Mouse (Mus musculus) forebrain, embryonic 11.5 days (tissue): ENCODE results near the gene Apeh. TPM values are rescaled to one million over a fixed set of nuclear protein-coding genes. Genes with fewer than 3 reads are reported as not detected.

Source experiments
- ATAC-seq: fragments of 200-750 bp; cut with Nextera tagmentation; replicated peaks from 2 replicates; pipeline ENCODE4 v1.8.0; 2017; ENCODE audit warnings: moderate TSS enrichment; ENCODE audit not compliant: low FRiP score
- DNase-seq: peaks from one replicate; pipeline ENCODE4 v3.0.0-alpha.2; 2017; ENCODE audit warnings: low spot score
- H3K27ac ChIP-seq: fragments of 300-500 bp; sonication (generic); 2 replicates; pipeline ENCODE4 v1.5.1; 2014; ENCODE audit warnings: low read depth, low read length
- H3K27me3 ChIP-seq: fragments of 300-500 bp; sonication (generic); 2 replicates; pipeline ENCODE4 v1.6.1; 2014; ENCODE audit warnings: mild to moderate bottlenecking, low read length, mixed read lengths; ENCODE audit not compliant: control insufficient read depth, insufficient read depth
- H3K36me3 ChIP-seq: fragments of 300-500 bp; sonication (generic); 2 replicates; pipeline ENCODE4 v1.6.1; 2014; ENCODE audit warnings: mild to moderate bottlenecking, low read length, moderate library complexity, mixed read lengths; ENCODE audit not compliant: control insufficient read depth, insufficient read depth
- H3K4me1 ChIP-seq: fragments of 300-500 bp; sonication (generic); replicated peaks from 2 replicates; pipeline ENCODE4 v1.6.1; 2014; ENCODE audit warnings: low read length, mixed read lengths; ENCODE audit not compliant: control insufficient read depth, insufficient read depth
- H3K4me2 ChIP-seq: fragments of 300-500 bp; sonication (generic); 2 replicates; pipeline ENCODE4 v1.6.1; 2014; ENCODE audit warnings: low read depth, mild to moderate bottlenecking, low read length, moderate library complexity, mixed read lengths; ENCODE audit not compliant: severe bottlenecking
- H3K4me3 ChIP-seq: fragments of 300-500 bp; sonication (generic); 2 replicates; pipeline ENCODE4 v1.5.1; 2014; ENCODE audit warnings: low read depth, low read length
- H3K9ac ChIP-seq: fragments of 300-500 bp; sonication (generic); 2 replicates; pipeline ENCODE4 v1.6.1; 2014; ENCODE audit warnings: low read length
- H3K9me3 ChIP-seq: fragments of 300-500 bp; sonication (generic); 2 replicates; pipeline ENCODE4 v1.6.1; 2016; ENCODE audit warnings: low read length, mixed read lengths; ENCODE audit not compliant: control insufficient read depth
- WGBS: fragments of 180-500 bp; shearing (Covaris S2); extraction: QIAGEN DNeasy Blood & Tissue Kit; methylation state at CpG from one replicate; pipeline ENCODE4 v1.1.7; 2014; 5-methylcytosine and 5-hydroxymethylcytosine counted together
- polyA plus RNA-seq: library from polyadenylated mRNA; unstranded; fragments of >200 nt; fragmentation: Nextera tagmentation; extraction: Ambion mirVana; gene quantifications from 2 replicates; pipeline ENCODE4 v1.2.1, GENCODE M21; 2014

The Apeh gene
- polyA plus RNA-seq, 1 experiment from 2014 or later: 53.3 TPM

DNA sequence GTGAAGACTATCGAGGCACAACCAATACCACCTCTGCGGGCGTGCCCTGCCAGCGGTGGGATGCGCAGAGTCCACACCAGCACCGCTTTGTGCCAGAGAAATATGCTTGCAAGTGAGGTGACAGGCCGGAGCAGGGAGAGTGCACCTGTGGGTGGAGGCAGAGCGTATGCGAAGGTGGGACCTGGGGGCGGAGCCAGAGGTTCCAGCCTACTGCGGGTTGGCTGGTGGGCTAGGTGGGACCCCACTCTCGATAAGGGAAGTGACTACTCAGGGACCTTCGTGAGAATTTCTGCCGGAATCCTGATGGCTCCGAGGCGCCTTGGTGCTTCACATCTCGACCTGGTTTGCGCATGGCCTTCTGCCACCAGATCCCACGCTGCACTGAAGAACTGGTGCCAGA, 11.9 kb downstream of the Apeh start:
- ATAC-seq (no peak), DNase-seq (no peak)
- 5% methylated on average over 19 of the region's 19 CpGs for WGBS
- Histone ChIP-seq H3K27ac (no peak overlapping the region), H3K4me3 (no peak overlapping the region), H3K9me3 (no peaks in the 10 kb centered on the region), H3K4me1 (peaks cover 7% of the 10 kb centered on the region; the same call in 1 of the 2 replicates), H3K36me3 (peaks cover 3% of the 10 kb centered on the region; the same call in 1 of the 2 replicates), H3K9ac (no peak overlapping the region; the same call in 1 of the 2 replicates), H3K4me2 (no peak overlapping the region), H3K27me3 (peaks cover 22% of the 10 kb centered on the region)

DNA sequence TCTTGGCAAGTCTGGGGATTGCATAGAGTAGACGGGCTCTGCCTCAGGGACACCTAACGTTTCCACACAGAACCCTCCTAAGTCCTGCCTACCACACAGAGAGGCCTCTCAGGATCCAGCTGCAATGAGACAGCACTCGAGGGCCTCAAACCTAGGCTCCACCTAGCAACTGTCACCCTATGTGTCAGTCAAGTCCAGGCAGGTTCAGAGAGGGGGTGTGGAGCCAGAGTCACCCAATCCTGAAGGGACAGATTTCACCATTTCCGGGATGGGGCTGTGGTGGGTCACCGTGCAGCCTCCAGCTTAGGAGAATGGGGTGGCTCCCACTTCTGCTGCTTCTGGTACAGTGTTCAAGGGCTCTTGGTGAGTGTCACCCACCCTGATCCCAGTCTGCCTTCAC, 14.2 kb downstream of the Apeh start, which contains the start of gene Mst1:
TSS of gene Mst1 (plus strand) at position 269 of the 400 bp plus-strand sequence.
- peaks cover 7% of the 10 kb centered on the region; the same call in 1 of the 2 replicates for H3K4me1 ChIP-seq
- H3K4me3 ChIP-seq: peak within 1 kb of the TSS; percentile 83
- peak within 1 kb of the TSS; percentile 94 for H3K9ac ChIP-seq
- H3K4me2 ChIP-seq: peak within 1 kb of the TSS; percentile 90
- no peaks in the 10 kb centered on the region for H3K9me3 ChIP-seq
- H3K27ac ChIP-seq: no peak within 1 kb of the TSS
- H3K36me3 ChIP-seq: no peaks in the 10 kb centered on the region; the same call in 1 of the 2 replicates
- 75% methylated on average over 5 of the region's 5 CpGs for WGBS
- peaks cover 22% of the 10 kb centered on the region for H3K27me3 ChIP-seq
- ATAC-seq: no peak
- peak; percentile 64 for DNase-seq

DNA sequence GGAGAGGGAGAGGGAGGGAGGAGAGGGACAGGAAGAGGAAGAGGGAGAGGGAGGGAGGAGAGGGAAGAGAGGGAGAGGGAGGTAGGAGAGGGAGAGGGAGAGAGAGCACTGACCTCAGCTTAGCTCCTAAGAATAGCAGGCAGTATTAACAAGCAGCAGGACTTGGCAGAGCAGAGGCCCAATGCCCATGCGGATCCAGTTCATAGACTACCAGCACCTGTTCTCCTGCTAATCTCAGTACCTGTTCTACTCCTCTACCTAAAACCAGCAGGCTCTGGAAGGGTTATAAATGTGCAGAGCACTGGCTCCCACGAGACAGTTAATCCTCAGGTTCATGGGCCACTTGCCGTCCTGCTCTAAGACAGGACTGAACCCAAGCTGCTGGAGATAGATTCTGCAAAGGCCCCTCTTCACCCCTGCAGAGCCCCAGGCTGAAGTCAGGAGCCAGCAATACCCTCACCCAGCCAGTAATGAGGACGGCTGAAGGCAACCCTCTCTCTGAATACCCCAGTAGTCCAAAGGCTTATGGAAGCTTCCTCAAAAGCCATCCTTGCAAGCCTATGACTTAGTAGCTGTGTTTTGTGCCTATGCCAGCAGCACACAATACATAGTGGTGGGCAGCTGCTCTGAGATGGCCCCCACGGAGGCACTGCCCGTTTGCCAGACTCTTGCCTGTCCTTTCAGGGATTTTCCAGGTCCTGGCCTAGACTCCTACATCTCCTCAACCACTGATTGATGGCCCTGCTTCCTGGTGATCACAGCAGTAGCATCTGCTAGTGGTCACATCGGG, 21.1 kb downstream of the Apeh start:
- no peak overlapping the region for H3K9ac ChIP-seq

DNA sequence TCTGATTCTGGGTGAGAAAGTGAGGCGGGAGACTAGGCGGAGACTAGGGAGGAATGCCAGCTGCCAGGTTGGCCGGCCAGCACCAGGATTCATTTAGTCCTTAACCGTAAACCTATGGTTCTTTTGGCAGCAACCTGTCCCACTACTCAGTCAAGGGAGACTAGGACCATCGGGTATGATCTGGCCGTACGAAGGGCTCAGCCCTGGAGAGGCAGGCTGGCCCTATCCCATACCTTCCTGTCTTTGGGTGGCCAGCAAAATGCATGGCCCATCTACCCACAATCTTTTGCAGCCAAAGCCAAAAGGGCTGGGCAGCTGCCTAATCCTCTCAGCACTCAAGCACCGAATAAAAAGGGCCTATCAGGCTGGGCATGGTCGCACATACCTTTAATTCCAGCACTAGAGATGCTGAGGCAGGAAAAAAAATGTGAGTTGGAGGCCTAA, 21.9 kb downstream of the Apeh start:
- H3K9ac ChIP-seq: no peak overlapping the region
- no peak overlapping the region for H3K4me3 ChIP-seq
- WGBS: 63% methylated on average over 9 of the region's 9 CpGs
- H3K4me2 ChIP-seq: no peak overlapping the region
- no peak overlapping the region for H3K27ac ChIP-seq
- H3K4me1 ChIP-seq: 0 out of 2 replicates have a peak, but pooled peaks cover 1% of the 10 kb centered on the region
- no peaks in the 10 kb centered on the region for H3K36me3 ChIP-seq
- no peaks in the 10 kb centered on the region for H3K9me3 ChIP-seq
- DNase-seq: no peak
- ATAC-seq: no peak
- H3K27me3 ChIP-seq: no peaks in the 10 kb centered on the region

More for the DNA sequence above, 21.1 kb downstream of the Apeh start:
- no peaks in the 10 kb centered on the region for H3K36me3 ChIP-seq
- no peak overlapping the region for H3K4me3 ChIP-seq
- ATAC-seq (no peak), DNase-seq (no peak)
- peaks cover 3% of the 10 kb centered on the region; the same call in 1 of the 2 replicates for H3K4me1 ChIP-seq
- H3K9me3 ChIP-seq: no peaks in the 10 kb centered on the region
- no peak overlapping the region for H3K27ac ChIP-seq
- H3K27me3 ChIP-seq: no peaks in the 10 kb centered on the region
- 63% methylated on average over 7 of the region's 7 CpGs for WGBS
- no peak overlapping the region for H3K4me2 ChIP-seq

DNA sequence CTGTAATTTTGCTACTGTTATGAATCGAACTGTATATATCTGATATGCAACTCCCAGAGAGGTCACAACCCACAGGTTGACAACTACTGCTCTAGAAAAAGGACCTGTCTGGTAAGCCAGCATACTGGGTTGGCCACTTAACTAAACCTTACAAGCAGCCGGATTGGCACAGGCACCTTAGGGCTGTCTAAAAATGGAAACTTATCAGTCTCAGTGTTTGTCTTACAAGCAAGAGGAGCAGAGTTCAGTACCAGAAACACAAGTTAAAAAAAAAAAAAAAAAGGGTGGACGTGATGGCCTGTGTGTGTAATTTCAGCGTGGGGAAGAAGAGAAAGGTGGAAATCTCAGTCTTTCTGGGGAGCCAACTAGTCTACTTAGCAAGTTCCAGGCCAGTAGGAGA, 22.6 kb downstream of the Apeh start:
- DNase-seq (no peak), ATAC-seq (no peak)
- H3K9ac ChIP-seq: no peak overlapping the region
- H3K9me3 ChIP-seq: no peaks in the 10 kb centered on the region
- H3K4me2 ChIP-seq: no peak overlapping the region
- 90% methylated on average over 4 of the region's 4 CpGs for WGBS
- no peak overlapping the region for H3K27ac ChIP-seq
- 0 out of 2 replicates have a peak, but pooled peaks cover 1% of the 10 kb centered on the region for H3K4me1 ChIP-seq
- no peaks in the 10 kb centered on the region for H3K36me3 ChIP-seq
- H3K27me3 ChIP-seq: no peaks in the 10 kb centered on the region
- H3K4me3 ChIP-seq: no peak overlapping the region

DNA sequence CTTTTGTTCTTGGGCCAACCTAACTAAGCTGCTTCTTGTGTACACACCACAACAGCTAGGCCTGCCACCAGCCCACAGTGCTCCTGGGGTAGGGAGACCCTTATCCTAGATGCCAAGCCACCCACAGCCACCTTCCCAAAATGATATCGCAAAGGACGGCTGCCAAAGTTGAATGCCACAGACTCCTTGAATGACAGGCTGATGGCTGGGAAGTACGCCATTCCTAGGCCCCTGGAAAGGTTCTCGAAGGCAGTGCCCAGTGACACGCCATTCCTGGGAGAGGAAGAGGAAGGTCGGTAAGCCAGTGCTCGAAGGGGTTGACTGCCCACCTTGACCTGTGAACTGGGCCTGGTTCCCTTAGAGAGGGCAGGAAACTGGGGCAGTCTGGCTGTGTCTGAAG, 24.9 kb downstream of the Apeh start:
- H3K4me3 ChIP-seq: no peak overlapping the region
- no peak overlapping the region for H3K27ac ChIP-seq
- H3K4me2 ChIP-seq: no peak overlapping the region
- no peaks in the 10 kb centered on the region for H3K36me3 ChIP-seq
- no peaks in the 10 kb centered on the region for H3K27me3 ChIP-seq
- 0 out of 2 replicates have a peak, but pooled peaks cover 1% of the 10 kb centered on the region for H3K4me1 ChIP-seq
- no peak for DNase-seq
- WGBS: 95% methylated on average over 7 of the region's 7 CpGs
- no peak overlapping the region for H3K9ac ChIP-seq
- H3K9me3 ChIP-seq: no peaks in the 10 kb centered on the region
- ATAC-seq: no peak

DNA sequence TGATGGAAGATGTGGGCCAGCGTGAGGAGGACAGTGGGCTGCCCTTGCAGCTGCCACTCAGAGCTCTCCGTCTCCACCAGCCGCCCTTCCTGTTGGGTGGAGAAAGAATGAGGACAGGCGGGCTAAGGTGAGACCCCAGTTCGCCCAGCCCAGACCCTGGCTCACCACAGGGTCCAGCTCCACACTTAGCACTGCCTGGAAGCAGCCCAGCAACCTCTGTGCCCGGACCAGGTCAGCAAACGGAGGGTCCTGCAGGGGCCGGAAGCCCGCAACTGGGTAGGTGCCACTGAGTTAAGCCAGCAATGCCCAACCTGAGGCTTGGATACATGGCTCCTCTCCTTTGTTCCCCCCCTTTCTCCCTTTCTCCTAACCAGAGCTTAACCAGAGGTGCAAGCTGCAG, 25.4 kb downstream of the Apeh start:
- 93% methylated on average over 9 of the region's 9 CpGs for WGBS
- no peaks in the 10 kb centered on the region for H3K36me3 ChIP-seq
- ATAC-seq: no peak

DNA sequence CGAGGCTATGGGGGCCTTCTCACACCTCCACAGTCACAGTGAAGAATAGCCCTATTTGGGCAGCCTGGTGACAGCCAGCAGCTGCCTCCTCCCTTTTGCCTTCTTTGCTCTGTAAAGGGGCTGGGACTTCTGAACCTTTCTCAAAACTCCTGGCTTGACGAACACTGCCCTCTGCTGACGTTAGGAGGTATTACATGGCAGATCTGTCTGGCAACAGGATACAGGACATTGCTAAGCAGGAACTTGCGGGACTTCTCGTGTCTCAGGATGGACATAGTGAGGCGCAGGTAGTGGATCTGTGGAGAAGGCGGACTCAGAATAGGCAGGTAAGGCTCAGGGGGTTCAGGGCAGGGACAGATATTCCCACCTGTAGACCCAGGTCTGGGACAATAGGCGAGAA, 26.5 kb downstream of the Apeh start:
- Histone ChIP-seq H3K36me3 (no peaks in the 10 kb centered on the region), H3K9me3 (no peaks in the 10 kb centered on the region), H3K27me3 (no peaks in the 10 kb centered on the region), H3K27ac (no peak overlapping the region), H3K4me2 (no peak overlapping the region), H3K4me1 (0 out of 2 replicates have a peak, but pooled peaks cover 1% of the 10 kb centered on the region), H3K9ac (no peak overlapping the region), H3K4me3 (no peak overlapping the region)
- WGBS: 21% methylated on average over 8 of the region's 8 CpGs
- DNase-seq (peak; percentile 91), ATAC-seq (peak; percentile 16; the same call in 1 of the 2 replicates)

More for the DNA sequence above, 25.4 kb downstream of the Apeh start:
- Histone ChIP-seq H3K27ac (no peak overlapping the region), H3K4me1 (0 out of 2 replicates have a peak, but pooled peaks cover 1% of the 10 kb centered on the region), H3K9me3 (no peaks in the 10 kb centered on the region), H3K9ac (no peak overlapping the region), H3K27me3 (no peaks in the 10 kb centered on the region), H3K4me3 (no peak overlapping the region), H3K4me2 (no peak overlapping the region)
- DNase-seq: no peak
